Mouse (Mus musculus) liver, embryonic 14.5 days (tissue): ENCODE measurements around the gene Tpd52l2.

ENCODE experiments used
- CTCF ChIP-seq: IDR thresholded peaks from 2 replicates; pipeline ENCODE4 v1.5.1; 2016; ENCODE audit warnings: antibody characterized with exemption, low read depth, control low read depth
- EP300 ChIP-seq: IDR thresholded peaks from 2 replicates; pipeline ENCODE4 v1.6.1; 2016; ENCODE audit warnings: antibody characterized with exemption, low read depth

DNA sequence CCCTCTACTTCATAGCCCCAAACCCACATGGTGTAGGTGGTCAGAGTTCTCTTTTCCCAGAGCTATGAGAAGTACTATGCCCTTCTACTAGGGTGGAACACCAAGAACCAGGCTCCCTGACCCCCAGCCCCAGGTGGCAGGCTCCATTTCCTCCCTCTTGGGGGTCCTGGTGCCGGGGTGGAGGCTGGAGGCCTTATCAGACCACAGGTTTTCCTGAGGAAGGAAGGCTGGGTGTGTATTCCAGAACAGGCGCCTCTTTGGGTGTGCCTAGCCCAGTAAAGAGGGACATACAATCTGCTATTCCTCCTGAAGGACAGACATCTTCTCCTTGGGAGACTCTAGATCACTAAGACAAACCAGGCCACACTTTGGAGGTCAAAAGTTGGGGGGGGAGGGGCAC is 26.7 kb upstream of the Tpd52l2 start:
- TF ChIP-seq EP300 (no peak), CTCF (no peak)
